Mouse (Mus musculus): ENCODE results near the gene Thoc7.

The Thoc7 gene

GRCm38 (mm10) chr14:13934052-13934371 is 27.6 kb downstream of the Thoc7 start:
- DNase-seq (ENCODE audit: inconsistent age in 2 of 2, low spot score in 1 of 2), result no peak

- no peak for DNase-seq (ENCODE audit: inconsistent age in 2 of 2, low spot score in 1 of 2)
Measured at GRCm38 (mm10) chr14:13933290-13934051, 28.2 kb downstream of the Thoc7 start.

- peak; percentile 25 to 84 for DNase-seq (ENCODE audit: inconsistent age in 2 of 2, low spot score in 1 of 2)
Measured at GRCm38 (mm10) chr14:13917630-13918029, 44.0 kb downstream of the Thoc7 start.

GRCm38 (mm10) chr14:13917208-13917607 is 44.4 kb downstream of the Thoc7 start:
- DNase-seq (ENCODE audit: inconsistent age in 2 of 2, low spot score in 1 of 2), result no peak

GRCm38 (mm10) chr14:13915207-13915606 is 46.4 kb downstream of the Thoc7 start:
- no peak for DNase-seq (ENCODE audit: inconsistent age in 2 of 2, low spot score in 1 of 2)

GRCm38 (mm10) chr14:13914387-13915082 is 47.1 kb downstream of the Thoc7 start, which contains the start of gene Gm281:
TSS of gene Gm281 (minus strand) at chr14:13914478.
- no peak for DNase-seq (ENCODE audit: inconsistent age in 2 of 2, low spot score in 1 of 2)

- DNase-seq (ENCODE audit: inconsistent age in 2 of 2, low spot score in 1 of 2), result no peak
Measured at GRCm38 (mm10) chr14:13910148-13910547, 51.5 kb downstream of the Thoc7 start.

GRCm38 (mm10) chr14:13907145-13907544 is 54.5 kb downstream of the Thoc7 start:
- no peak for DNase-seq (ENCODE audit: inconsistent age in 2 of 2, low spot score in 1 of 2)

- no peak for DNase-seq (ENCODE audit: inconsistent age in 2 of 2, low spot score in 1 of 2)
Measured at GRCm38 (mm10) chr14:13906461-13906860, 55.2 kb downstream of the Thoc7 start.

GRCm38 (mm10) chr14:13901611-13902067 is 60.0 kb downstream of the Thoc7 start:
- peak; percentile 29 to 82 for DNase-seq (ENCODE audit: inconsistent age in 2 of 2, low spot score in 1 of 2)

Measured in adrenal gland, adult (tissue).